Mouse (Mus musculus) neural tube, embryonic 12.5 days (tissue): ENCODE measurements around the gene Csnk1e. TPM values are rescaled to one million over a fixed set of nuclear protein-coding genes. Genes with fewer than 3 reads are reported as not detected.
"Not testable (repeated sequence)": the region's sequence is repeated elsewhere in the genome, so short reads cannot be mapped to it uniquely, and the experiment has no call there.

Experiments used
- ATAC-seq: fragments of 200-750 bp; cut with Nextera tagmentation; 2 replicates; pipeline ENCODE4 v1.8.0; 2017; ENCODE audit warnings: low read depth, mild to moderate bottlenecking, moderate TSS enrichment, moderate library complexity; ENCODE audit not compliant: low FRiP score
- H3K27ac ChIP-seq: fragments of 300-500 bp; sonication (generic); 2 replicates; pipeline ENCODE4 v1.5.1; 2016
- H3K27me3 ChIP-seq: fragments of 300-500 bp; sonication (generic); replicated peaks from 2 replicates; pipeline ENCODE4 v1.6.1; 2016; ENCODE audit warnings: mild to moderate bottlenecking
- H3K36me3 ChIP-seq: fragments of 300-500 bp; sonication (generic); 2 replicates; pipeline ENCODE4 v1.6.1; 2016; ENCODE audit warnings: mild to moderate bottlenecking
- H3K4me1 ChIP-seq: fragments of 300-500 bp; sonication (generic); 2 replicates; pipeline ENCODE4 v1.6.1; 2016
- H3K4me2 ChIP-seq: fragments of 300-500 bp; sonication (generic); replicated peaks from 2 replicates; pipeline ENCODE4 v1.6.1; 2016; ENCODE audit warnings: mild to moderate bottlenecking
- H3K4me3 ChIP-seq: fragments of 300-500 bp; sonication (generic); 2 replicates; pipeline ENCODE4 v1.5.1; 2016
- H3K9ac ChIP-seq: fragments of 300-500 bp; sonication (generic); 2 replicates; pipeline ENCODE4 v1.6.1; 2016; ENCODE audit warnings: mild to moderate bottlenecking
- H3K9me3 ChIP-seq: fragments of 300-500 bp; sonication (generic); 2 replicates; pipeline ENCODE4 v1.6.1; 2016; ENCODE audit warnings: mild to moderate bottlenecking
- WGBS: fragments of 180-500 bp; shearing (Covaris S2); methylation state at CpG from one replicate; pipeline ENCODE4 v1.1.7; 2016; 5-methylcytosine and 5-hydroxymethylcytosine counted together
- polyA plus RNA-seq: library from polyadenylated mRNA; unstranded; fragments of >200 nt; fragmentation: Nextera tagmentation; extraction: Ambion mirVana; gene quantifications from 2 replicates; pipeline ENCODE4 v1.2.1, GENCODE M21; 2016

The Csnk1e gene
- polyA plus RNA-seq, 1 experiment from 2014 or later = 308 TPM

DNA sequence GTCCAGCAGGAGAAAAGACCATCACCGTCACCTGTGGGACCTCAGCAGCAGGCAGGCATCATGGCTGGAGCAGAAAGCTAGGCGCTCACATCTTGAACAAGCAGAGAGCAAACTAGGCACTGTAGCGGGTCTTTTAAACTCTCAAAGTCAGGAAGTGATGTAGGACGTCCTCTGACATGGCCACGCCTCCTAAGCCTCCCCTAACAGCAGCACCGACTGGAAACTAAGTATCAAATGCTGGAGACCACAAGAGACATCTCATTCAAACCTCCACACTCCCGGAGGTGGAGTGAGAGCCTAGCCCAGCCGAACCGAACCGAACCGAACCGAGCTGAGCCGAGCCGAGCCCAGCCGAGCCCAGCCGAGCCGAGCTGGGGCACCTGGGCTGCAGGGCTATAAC, 15.2 kb upstream of the Csnk1e start:
- Histone ChIP-seq H3K4me3 (no peak overlapping the region), H3K36me3 (no peaks in the 10 kb centered on the region), H3K9ac (no peak overlapping the region), H3K27me3 (no peaks in the 10 kb centered on the region), H3K27ac (no peak overlapping the region), H3K4me1 (no peaks in the 10 kb centered on the region), H3K4me2 (peak overlapping the region; percentile 38), H3K9me3 (no peaks in the 10 kb centered on the region)
- ATAC-seq = no peak
- 33% methylated on average over 17 of the region's 17 CpGs for WGBS

DNA sequence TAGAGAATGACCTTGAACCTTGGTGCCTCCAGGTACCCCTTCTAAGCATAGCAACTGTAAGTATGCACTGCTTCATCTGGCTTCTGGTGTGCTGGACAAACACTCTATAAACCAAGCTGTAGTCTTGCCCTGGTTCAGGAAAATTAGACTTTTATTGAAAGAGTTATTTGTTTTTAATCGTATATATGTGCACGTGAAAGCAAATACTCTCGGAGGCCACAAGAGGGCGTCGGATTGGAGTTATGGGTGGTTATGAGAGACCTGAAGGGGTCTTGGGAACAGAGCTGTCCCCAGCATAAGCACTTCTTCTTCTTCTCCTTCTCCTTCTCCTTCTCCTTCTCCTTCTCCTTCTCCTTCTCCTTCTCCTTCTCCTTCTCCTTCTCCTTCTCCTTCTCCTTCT, 14.2 kb upstream of the Csnk1e start:
- no peaks in the 10 kb centered on the region for H3K4me1 ChIP-seq
- H3K36me3 ChIP-seq = no peaks in the 10 kb centered on the region
- H3K4me3 ChIP-seq = no peak overlapping the region
- no peaks in the 10 kb centered on the region for H3K27me3 ChIP-seq
- no peak for ATAC-seq
- H3K27ac ChIP-seq = no peak overlapping the region
- no peak overlapping the region for H3K4me2 ChIP-seq
- 61% methylated on average over 5 of the region's 5 CpGs for WGBS
- no peaks in the 10 kb centered on the region for H3K9me3 ChIP-seq
- H3K9ac ChIP-seq = no peak overlapping the region

DNA sequence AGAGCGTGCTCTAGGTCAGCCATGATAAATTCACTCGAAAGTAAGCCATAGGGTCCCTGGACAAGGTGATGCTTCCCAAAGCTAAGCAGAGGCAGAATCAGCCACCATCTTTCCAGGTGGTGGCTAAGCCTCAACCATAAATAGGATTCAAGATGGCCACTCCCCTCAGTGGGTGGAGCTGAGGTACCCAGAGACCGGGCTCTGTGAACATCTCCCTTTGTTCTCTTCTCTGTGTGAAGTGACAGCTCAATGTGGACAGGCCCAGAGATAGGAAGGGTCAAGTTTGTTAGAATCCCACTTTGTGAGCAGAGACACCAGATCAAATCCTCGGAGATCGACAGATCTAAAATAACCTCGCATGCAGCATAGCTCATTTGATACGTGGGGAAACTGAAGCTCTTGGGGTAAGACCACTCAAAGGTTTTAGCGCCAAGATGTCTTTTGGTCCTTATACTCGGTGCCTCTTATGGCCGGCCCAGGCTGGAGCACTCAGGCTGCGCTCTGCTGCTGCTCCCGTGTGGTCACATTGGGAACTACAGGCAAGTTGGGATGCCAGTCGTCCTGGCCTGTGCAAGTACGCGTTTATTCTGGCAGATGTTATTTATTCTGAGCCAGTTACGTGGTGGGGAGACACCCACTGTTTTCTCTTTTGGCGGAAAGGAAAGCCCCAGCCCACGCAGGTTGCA, 11.4 kb upstream of the Csnk1e start:
- WGBS = 8% methylated on average over 18 of the region's 18 CpGs
- H3K36me3 ChIP-seq = no peaks in the 10 kb centered on the region
- H3K4me1 ChIP-seq = no peaks in the 10 kb centered on the region
- no peak overlapping the region for H3K27ac ChIP-seq
- no peak overlapping the region for H3K4me2 ChIP-seq
- peaks cover 14% of the 10 kb centered on the region for H3K27me3 ChIP-seq
- ATAC-seq = peak; percentile 82
- no peak overlapping the region for H3K4me3 ChIP-seq
- H3K9me3 ChIP-seq = no peaks in the 10 kb centered on the region
- H3K9ac ChIP-seq = no peak overlapping the region

DNA sequence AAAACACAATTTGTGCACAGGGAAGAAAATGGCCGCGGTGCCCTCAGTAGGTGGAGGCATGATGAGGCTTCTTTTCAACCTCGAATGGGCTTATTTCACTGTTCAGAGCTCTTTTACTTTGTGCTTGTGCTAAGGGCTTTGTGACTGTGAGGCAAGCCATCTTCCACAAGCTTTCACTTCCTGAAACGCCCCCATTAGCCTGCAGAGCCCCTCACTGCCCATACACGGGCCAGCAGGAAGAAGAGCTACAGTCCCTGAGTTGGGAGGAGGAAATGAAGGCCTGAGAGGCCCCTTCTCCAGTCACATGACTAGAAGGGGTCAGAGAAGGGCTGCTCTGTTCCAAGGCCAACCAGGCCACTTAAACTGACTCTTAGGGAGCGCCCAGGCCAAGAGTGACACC, 1.2 kb upstream of the Csnk1e start:
- WGBS = 71% methylated on average over 6 of the region's 6 CpGs
- Histone ChIP-seq H3K27me3 (peaks cover 15% of the 10 kb centered on the region), H3K4me3 (no peak overlapping the region), H3K27ac (no peak overlapping the region), H3K4me2 (no peak overlapping the region), H3K4me1 (peaks cover 9% of the 10 kb centered on the region), H3K9me3 (no peaks in the 10 kb centered on the region), H3K36me3 (no peaks in the 10 kb centered on the region), H3K9ac (no peak overlapping the region)
- ATAC-seq = no peak

DNA sequence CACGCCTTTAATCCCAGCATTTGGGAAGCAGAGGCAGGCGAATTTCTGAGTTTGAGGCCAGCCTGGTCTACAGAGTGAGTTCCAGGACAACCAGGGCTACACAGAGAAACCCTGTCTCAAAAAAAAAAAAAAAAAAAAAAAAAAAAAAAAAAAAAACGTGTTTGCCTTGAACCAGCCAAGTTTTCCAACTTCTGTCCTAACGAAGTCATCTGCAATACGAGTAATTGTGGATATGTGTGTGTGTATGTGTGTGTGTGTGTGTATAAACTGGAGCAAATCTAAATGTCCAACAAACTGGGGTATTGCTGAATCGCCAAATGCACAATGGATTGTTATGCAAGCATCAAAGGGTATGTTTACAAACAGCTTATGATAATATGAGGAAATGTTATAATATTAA, 738 bp upstream of the Csnk1e start:
- 47% methylated on average over 6 of the region's 6 CpGs for WGBS
- not testable (repeated sequence) for H3K9ac ChIP-seq, H3K9me3 ChIP-seq, H3K4me2 ChIP-seq, H3K4me3 ChIP-seq, ATAC-seq, H3K27ac ChIP-seq, H3K36me3 ChIP-seq, H3K4me1 ChIP-seq
- peaks cover 11% of the 10 kb centered on the region; the same call in 1 of the 2 replicates for H3K27me3 ChIP-seq

DNA sequence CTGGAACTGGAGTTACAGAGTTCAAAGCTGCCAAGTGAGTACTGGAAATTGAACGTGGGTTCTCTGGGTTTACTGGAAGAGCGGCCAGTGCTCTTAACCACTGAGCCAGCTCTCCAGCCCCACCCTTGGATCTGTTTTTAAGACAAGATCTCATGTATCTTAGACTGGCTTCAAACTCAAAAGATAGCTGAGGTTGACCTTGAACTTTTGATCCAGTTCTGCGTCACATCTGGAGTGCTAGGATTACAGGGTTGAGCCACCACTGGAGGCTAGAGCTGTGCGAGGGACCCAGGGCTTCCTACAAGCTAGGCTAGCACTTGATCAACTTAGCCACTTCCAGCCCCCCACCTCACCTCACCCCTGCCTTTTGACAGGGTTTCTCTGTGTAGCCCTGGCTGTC, 1.5 kb downstream of the Csnk1e start:
- no peak for ATAC-seq
- H3K4me1 ChIP-seq = peaks cover 9% of the 10 kb centered on the region
- WGBS = 93% methylated on average over 4 of the region's 4 CpGs
- H3K27me3 ChIP-seq = peaks cover 7% of the 10 kb centered on the region; the same call in 1 of the 2 replicates
- no peak overlapping the region for H3K4me2 ChIP-seq
- no peak overlapping the region for H3K4me3 ChIP-seq
- no peak overlapping the region for H3K9ac ChIP-seq
- H3K36me3 ChIP-seq = no peaks in the 10 kb centered on the region
- H3K27ac ChIP-seq = no peak overlapping the region
- no peaks in the 10 kb centered on the region for H3K9me3 ChIP-seq

DNA sequence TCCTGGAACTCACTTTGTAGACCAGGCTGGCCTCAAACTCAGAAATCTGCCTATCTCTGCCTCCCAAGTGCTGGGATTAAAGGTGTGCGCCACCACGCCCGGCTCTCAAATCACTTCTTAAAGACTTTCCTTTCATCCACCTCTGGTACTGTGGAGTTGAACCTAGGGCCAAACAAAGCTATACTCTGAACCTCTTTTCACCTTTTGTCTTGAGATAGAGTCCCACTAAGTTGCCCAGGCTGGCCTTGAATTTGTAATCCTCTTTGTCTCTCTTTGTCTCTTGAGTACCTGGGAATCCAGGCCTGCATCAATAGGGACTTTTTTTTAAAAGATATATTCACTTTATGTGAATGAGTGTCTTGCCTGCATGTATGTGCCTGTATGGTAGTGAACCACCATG, 7.3 kb downstream of the Csnk1e start:
- Histone ChIP-seq H3K4me3 (no peak overlapping the region), H3K9ac (no peak overlapping the region), H3K36me3 (no peaks in the 10 kb centered on the region), H3K4me1 (0 out of 2 replicates have a peak, but pooled peaks cover 2% of the 10 kb centered on the region), H3K9me3 (no peaks in the 10 kb centered on the region), H3K4me2 (no peak overlapping the region), H3K27ac (no peak overlapping the region), H3K27me3 (no peaks in the 10 kb centered on the region)
- ATAC-seq = no peak
- WGBS = 95% methylated on average over 3 of the region's 3 CpGs

DNA sequence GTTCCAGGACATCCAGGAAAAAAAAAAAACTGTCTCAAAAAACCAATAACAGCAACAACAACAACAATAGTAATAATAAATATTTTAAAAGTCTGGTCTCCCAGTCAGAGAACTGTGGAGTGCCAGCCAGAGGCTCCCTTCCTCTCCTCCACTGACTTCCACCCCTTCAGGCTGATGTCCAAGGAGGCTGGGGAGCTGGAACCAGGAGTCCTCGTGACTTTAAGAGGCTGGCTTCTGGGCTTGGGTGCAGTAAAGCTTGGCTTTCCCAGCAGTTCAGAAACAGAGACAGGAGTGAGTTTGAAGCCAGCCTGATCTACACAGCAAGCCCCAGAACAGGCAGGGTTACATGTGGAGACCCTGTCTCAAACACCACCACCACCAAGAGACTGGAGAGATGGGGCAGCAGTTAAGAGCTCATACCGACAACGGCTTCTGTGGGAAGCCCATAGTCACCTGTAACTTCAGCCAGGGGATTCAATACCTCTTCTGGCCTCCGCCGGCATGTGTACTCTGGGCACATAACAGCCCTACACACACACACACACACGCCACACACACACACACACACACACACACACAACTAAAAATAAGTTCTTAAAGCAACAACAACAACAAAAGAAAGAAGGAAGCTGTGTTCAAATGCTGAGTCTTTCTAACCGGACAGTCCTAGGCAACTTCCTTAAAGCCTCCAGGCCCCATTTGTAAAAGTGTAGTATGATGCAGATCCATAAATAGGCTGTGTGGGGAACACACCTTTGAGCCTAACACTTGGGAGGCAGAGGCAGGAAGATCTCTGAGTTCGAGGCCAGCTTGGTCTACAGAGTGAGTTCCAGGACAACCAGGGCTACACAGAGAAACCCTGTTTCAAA, 9.3 kb downstream of the Csnk1e start:
- WGBS = 82% methylated on average over 8 of the region's 8 CpGs
- H3K27me3 ChIP-seq = no peaks in the 10 kb centered on the region
- no peak overlapping the region for H3K4me3 ChIP-seq
- H3K4me2 ChIP-seq = no peak overlapping the region
- no peaks in the 10 kb centered on the region for H3K9me3 ChIP-seq
- no peak overlapping the region for H3K9ac ChIP-seq
- H3K36me3 ChIP-seq = no peaks in the 10 kb centered on the region
- no peak for ATAC-seq
- H3K27ac ChIP-seq = no peak overlapping the region
- peaks cover 9% of the 10 kb centered on the region; the same call in 1 of the 2 replicates for H3K4me1 ChIP-seq

DNA sequence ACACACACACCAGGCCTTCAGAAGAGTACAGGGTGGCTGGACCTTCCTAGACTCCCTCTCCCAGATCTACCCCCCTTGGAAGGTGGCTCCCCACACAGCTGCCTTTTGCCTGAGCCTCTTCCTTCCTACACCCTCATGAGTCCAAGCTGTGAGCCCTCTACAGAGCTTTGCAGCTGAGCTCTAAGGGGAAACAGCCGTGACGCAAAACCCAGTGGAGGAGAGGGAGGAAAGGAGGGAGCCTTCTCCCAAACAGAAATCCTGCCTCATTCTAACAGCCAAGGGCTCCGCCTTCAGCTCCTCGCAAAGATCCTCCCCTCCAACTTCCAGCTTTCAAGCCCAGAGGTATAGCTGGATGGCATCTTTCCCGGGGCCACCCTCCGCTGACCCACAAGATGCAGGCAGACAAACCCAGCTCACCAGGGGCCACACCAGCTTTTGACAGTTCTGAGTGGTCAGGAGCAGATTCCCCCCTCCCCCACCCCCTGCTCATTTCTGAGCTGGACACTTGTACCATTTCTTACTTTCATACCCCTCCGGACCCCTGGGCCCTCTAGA, 11.4 kb downstream of the Csnk1e start:
- H3K36me3 ChIP-seq = no peaks in the 10 kb centered on the region
- H3K27ac ChIP-seq = no peak overlapping the region
- no peak overlapping the region for H3K9ac ChIP-seq
- peaks cover 28% of the 10 kb centered on the region for H3K4me1 ChIP-seq
- H3K4me2 ChIP-seq = no peak overlapping the region
- no peak overlapping the region for H3K4me3 ChIP-seq
- WGBS = 61% methylated on average over 7 of the region's 7 CpGs
- no peaks in the 10 kb centered on the region for H3K9me3 ChIP-seq
- H3K27me3 ChIP-seq = no peaks in the 10 kb centered on the region
- no peak for ATAC-seq

DNA sequence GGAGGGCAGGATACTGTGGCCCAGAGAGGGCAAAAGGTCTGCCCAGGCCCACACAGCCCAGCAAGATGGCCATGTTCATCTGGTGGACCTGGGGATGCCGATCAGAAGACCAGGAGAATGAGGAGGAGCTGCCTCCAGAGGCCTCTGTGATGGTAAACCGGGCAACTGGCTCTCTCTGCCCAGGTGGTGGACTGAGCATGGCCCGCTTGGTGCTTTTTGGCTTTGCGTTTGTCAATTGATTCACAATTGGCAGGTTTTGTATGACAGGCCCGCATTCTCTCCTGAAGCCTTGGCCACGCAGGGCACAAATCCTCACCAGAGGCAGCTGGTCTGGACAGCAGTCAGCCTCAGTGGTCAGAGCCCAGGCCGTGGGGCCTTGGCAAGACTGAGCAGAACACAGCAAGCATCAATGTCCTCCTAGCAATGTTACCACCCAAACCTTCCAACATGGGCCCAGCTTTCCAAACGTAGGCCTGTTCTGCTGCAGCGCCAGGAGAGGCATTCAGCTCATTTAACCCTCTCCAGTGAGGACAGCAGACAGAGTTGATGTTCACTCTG, 12.3 kb downstream of the Csnk1e start:
- H3K4me3 ChIP-seq = no peak overlapping the region
- no peak overlapping the region for H3K27ac ChIP-seq
- ATAC-seq = no peak
- H3K27me3 ChIP-seq = no peaks in the 10 kb centered on the region
- H3K4me1 ChIP-seq = peaks cover 36% of the 10 kb centered on the region
- H3K9ac ChIP-seq = no peak overlapping the region
- no peaks in the 10 kb centered on the region for H3K9me3 ChIP-seq
- no peak overlapping the region; the same call in 1 of the 2 replicates for H3K4me2 ChIP-seq
- peaks cover 8% of the 10 kb centered on the region for H3K36me3 ChIP-seq
- WGBS = 85% methylated on average over 9 of the region's 9 CpGs

DNA sequence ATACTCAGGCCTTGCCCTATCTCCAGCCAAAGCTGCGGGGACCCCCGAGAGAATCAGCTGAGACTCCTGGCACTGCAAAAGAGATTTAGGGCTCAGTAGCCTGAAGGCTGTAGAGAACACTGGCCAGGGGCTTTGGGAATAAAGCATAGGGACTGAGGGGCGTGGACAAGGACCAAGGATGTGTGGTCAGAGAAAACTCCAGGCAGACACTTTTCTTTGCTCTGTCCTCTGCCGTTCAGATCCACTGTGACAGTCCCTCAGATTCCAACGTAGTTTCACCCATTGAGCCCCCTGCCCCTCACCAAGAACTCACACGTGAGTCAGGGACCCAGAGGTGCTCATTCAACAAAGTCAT, 13.1 kb downstream of the Csnk1e start:
- no peaks in the 10 kb centered on the region for H3K9me3 ChIP-seq
- H3K4me3 ChIP-seq = peak overlapping the region; percentile 97
- no peaks in the 10 kb centered on the region for H3K27me3 ChIP-seq
- peaks cover 45% of the 10 kb centered on the region for H3K4me1 ChIP-seq
- H3K36me3 ChIP-seq = peaks cover 17% of the 10 kb centered on the region
- peak overlapping the region; percentile 81 for H3K4me2 ChIP-seq
- peak; percentile 11; the same call in 1 of the 2 replicates for ATAC-seq
- H3K9ac ChIP-seq = peak overlapping the region; percentile 99
- peak overlapping the region; percentile 97 for H3K27ac ChIP-seq
- WGBS = 3% methylated on average over 6 of the region's 6 CpGs
